Mouse (Mus musculus) stomach, postnatal 0 days (tissue): ENCODE measurements around the gene Hist1h3e.
"Not testable (repeated sequence)": the region's sequence is repeated elsewhere in the genome, so short reads cannot be mapped to it uniquely, and the experiment has no call there.

Experiments used
- CTCF ChIP-seq: IDR thresholded peaks from 2 replicates; pipeline ENCODE4 v1.5.1; 2016; ENCODE audit warnings: antibody characterized with exemption, low read depth, mild to moderate bottlenecking, moderate library complexity
- EP300 ChIP-seq: optimal IDR thresholded peaks from 2 replicates; pipeline ENCODE3; 2016; ENCODE audit warnings: antibody characterized with exemption

- TF ChIP-seq CTCF, EP300: not testable (repeated sequence)
These were observed 23.4 kb upstream of the Hist1h3e start for GRCm38 (mm10) chr13:23585442-23586098.
